Mouse (Mus musculus) CH12.LX (cell line): ENCODE measurements at regions not wholly inside any gene's neighbourhood (a gene's known extent, or its start where the extent isn't known, plus 50 kb on each side); places are given as distances from the start of the nearest gene placed in this dataset.

Experiments
- DNase-seq: peaks from one replicate; pipeline ENCODE4 v3.0.0-alpha.2; 2013; ENCODE audit errors: extremely low read depth
- H3K27ac ChIP-seq: 2 replicates; pipeline ENCODE4 v1.5.1; 2012; ENCODE audit warnings: low read depth, mild to moderate bottlenecking, control low read depth, moderate library complexity; ENCODE audit not compliant: insufficient read depth
- H3K27me3 ChIP-seq: replicated peaks from 2 replicates; pipeline ENCODE3; 2012; ENCODE audit warnings: inconsistent platforms
- H3K36me3 ChIP-seq, 2 experiments: replicated peaks in 1 of 2; 2 replicates each; pipeline versions ENCODE3 to v1.6.1; 2012; ENCODE audit warnings: inconsistent platforms in 1 of 2, low read length in 1 of 2, mild to moderate bottlenecking in 1 of 2, mixed read lengths in 1 of 2, moderate library complexity in 1 of 2; ENCODE audit not compliant: control insufficient read depth in 1 of 2, insufficient read depth in 1 of 2
- H3K4me1 ChIP-seq, 2 experiments: 2 replicates each; pipeline ENCODE4 v1.6.1; 2012; ENCODE audit warnings: inconsistent platforms in 1 of 2, moderate library complexity in 1 of 2; ENCODE audit not compliant: insufficient read depth in 2 of 2, control insufficient read depth in 1 of 2
- H3K4me2 ChIP-seq: 2 replicates; pipeline ENCODE4 v1.6.1; 2012; ENCODE audit warnings: low read depth, mild to moderate bottlenecking, control low read depth; ENCODE audit not compliant: poor library complexity, insufficient read depth, severe bottlenecking
- H3K4me3 ChIP-seq, 3 experiments: fragments of 150-350 bp in 1 of 3; sonication (generic) in 1 of 3; replicated peaks in 1 of 3; 2 replicates each; pipeline versions ENCODE3 to v1.5.1; 2011 to 2012; ENCODE audit warnings: low read depth in 2 of 3, low read length in 2 of 3, mild to moderate bottlenecking in 2 of 3, moderate library complexity in 2 of 3, control low read depth in 1 of 3, improper control_type of control experiment in 1 of 3, inconsistent platforms in 1 of 3, mixed read lengths in 1 of 3; ENCODE audit not compliant: poor library complexity in 1 of 3
- H3K79me2 ChIP-seq: replicated peaks from 2 replicates; pipeline ENCODE4 v1.6.1; 2012; ENCODE audit warnings: mild to moderate bottlenecking, moderate library complexity; ENCODE audit not compliant: control insufficient read depth, poor library complexity, insufficient read depth, severe bottlenecking; ENCODE audit errors: extremely low read depth
- H3K9ac ChIP-seq: 2 replicates; pipeline ENCODE4 v1.6.1; 2012; ENCODE audit warnings: low read depth, mild to moderate bottlenecking, control low read depth, moderate library complexity; ENCODE audit not compliant: insufficient read depth
- H3K9me3 ChIP-seq: replicated peaks from 2 replicates; pipeline ENCODE3; 2012; ENCODE audit warnings: low read length, inconsistent platforms, mixed read lengths
- BHLHE40 ChIP-seq: IDR thresholded peaks from 2 replicates; pipeline ENCODE4 v1.6.1; 2011; ENCODE audit warnings: mild to moderate bottlenecking, low read depth, low read length, improper control_type of control experiment
- CHD1 ChIP-seq: IDR thresholded peaks from 2 replicates; pipeline ENCODE4 v1.6.1; 2012; ENCODE audit warnings: low read depth, low read length, improper control_type of control experiment, inconsistent platforms
- CHD2 ChIP-seq: IDR thresholded peaks from 2 replicates; pipeline ENCODE4 v1.6.1; 2011; ENCODE audit warnings: low read length, improper control_type of control experiment
- CTCF ChIP-seq, 2 experiments: IDR thresholded peaks in 1 of 2; conservative IDR thresholded peaks in 1 of 2; 2 replicates each; pipeline ENCODE4 v1.5.1; 2011 to 2012; ENCODE audit warnings: low read depth in 2 of 2, low read length in 2 of 2, improper control_type of control experiment in 1 of 2, inconsistent platforms in 1 of 2, mild to moderate bottlenecking in 1 of 2, moderate library complexity in 1 of 2
- E2F4 ChIP-seq: IDR thresholded peaks from 2 replicates; pipeline ENCODE4 v1.6.1; 2011; ENCODE audit warnings: low read depth, low read length, improper control_type of control experiment; ENCODE audit not compliant: insufficient replicate concordance
- ELF1 ChIP-seq: IDR thresholded peaks from 2 replicates; pipeline ENCODE4 v1.6.1; 2014; ENCODE audit warnings: low read depth, mild to moderate bottlenecking, inconsistent platforms, low read length, improper control_type of control experiment
- EP300 ChIP-seq: IDR thresholded peaks from 2 replicates; pipeline ENCODE4 v1.6.1; 2011; ENCODE audit warnings: low read length, improper control_type of control experiment
- ETS1 ChIP-seq: conservative IDR thresholded peaks from 2 replicates; pipeline ENCODE4 v1.6.1; 2012; ENCODE audit warnings: low read depth, mild to moderate bottlenecking, inconsistent platforms, low read length, improper control_type of control experiment, moderate library complexity
- HCFC1 ChIP-seq: IDR thresholded peaks from 2 replicates; pipeline ENCODE4 v1.6.1; 2012; ENCODE audit warnings: low read depth, mild to moderate bottlenecking, inconsistent platforms, low read length, improper control_type of control experiment
- IRF4 ChIP-seq: IDR thresholded peaks from 2 replicates; pipeline ENCODE4 v1.6.1; 2014; ENCODE audit warnings: low read depth, mild to moderate bottlenecking, inconsistent platforms, low read length, improper control_type of control experiment
- JUN ChIP-seq: IDR thresholded peaks from 2 replicates; pipeline ENCODE4 v1.6.1; 2011; ENCODE audit warnings: low read depth, mild to moderate bottlenecking, low read length, improper control_type of control experiment, moderate library complexity; ENCODE audit not compliant: insufficient read depth
- JUND ChIP-seq: conservative IDR thresholded peaks from 2 replicates; pipeline ENCODE4 v1.6.1; 2011; ENCODE audit warnings: low read depth, low read length, improper control_type of control experiment
- KAT2A ChIP-seq: IDR thresholded peaks from 2 replicates; pipeline ENCODE4 v1.6.1; 2012; ENCODE audit warnings: low read length, improper control_type of control experiment, inconsistent platforms; ENCODE audit not compliant: insufficient replicate concordance
- MAFK ChIP-seq: IDR thresholded peaks from 2 replicates; pipeline ENCODE4 v1.6.1; 2011; ENCODE audit warnings: low read length, improper control_type of control experiment; ENCODE audit not compliant: insufficient replicate concordance
- MAX ChIP-seq: IDR thresholded peaks from 2 replicates; pipeline ENCODE4 v1.6.1; 2011; ENCODE audit warnings: low read length, improper control_type of control experiment
- MAZ ChIP-seq: IDR thresholded peaks from 2 replicates; pipeline ENCODE4 v1.6.1; 2012; ENCODE audit warnings: low read depth, mild to moderate bottlenecking, inconsistent platforms, low read length, improper control_type of control experiment, moderate library complexity
- MEF2A ChIP-seq: IDR thresholded peaks from 2 replicates; pipeline ENCODE4 v1.6.1; 2014; ENCODE audit warnings: low read depth, mild to moderate bottlenecking, inconsistent platforms, low read length, improper control_type of control experiment, borderline replicate concordance
- MXI1 ChIP-seq: IDR thresholded peaks from 2 replicates; pipeline ENCODE4 v1.6.1; 2011; ENCODE audit warnings: mild to moderate bottlenecking, low read depth, low read length, improper control_type of control experiment
- MYC ChIP-seq: IDR thresholded peaks from 2 replicates; pipeline ENCODE4 v1.6.1; 2011; ENCODE audit warnings: low read depth, mild to moderate bottlenecking, improper control_type of control experiment, low read length
- NELFE ChIP-seq: IDR thresholded peaks from 2 replicates; pipeline ENCODE4 v1.6.1; 2011; ENCODE audit warnings: low read depth, low read length, improper control_type of control experiment
- POLR2AphosphoS2 ChIP-seq: IDR thresholded peaks from 2 replicates; pipeline ENCODE4 v1.6.1; 2011; ENCODE audit warnings: low read depth, low read length, improper control_type of control experiment
- RAD21 ChIP-seq: IDR thresholded peaks from 2 replicates; pipeline ENCODE4 v1.6.1; 2011; ENCODE audit warnings: low read depth, mild to moderate bottlenecking, low read length, improper control_type of control experiment, moderate library complexity
- RCOR1 ChIP-seq: conservative IDR thresholded peaks from 2 replicates; pipeline ENCODE4 v1.6.1; 2012; ENCODE audit warnings: low read depth, mild to moderate bottlenecking, inconsistent platforms, low read length, improper control_type of control experiment
- SIN3A ChIP-seq: IDR thresholded peaks from 2 replicates; pipeline ENCODE4 v1.6.1; 2012; ENCODE audit warnings: low read length, improper control_type of control experiment, inconsistent platforms
- SMC3 ChIP-seq: IDR thresholded peaks from 2 replicates; pipeline ENCODE4 v1.6.1; 2011; ENCODE audit warnings: low read depth, low read length, improper control_type of control experiment
- TBP ChIP-seq: conservative IDR thresholded peaks from 2 replicates; pipeline ENCODE4 v1.6.1; 2011; ENCODE audit warnings: low read depth, low read length, improper control_type of control experiment
- TCF12 ChIP-seq: IDR thresholded peaks from 2 replicates; pipeline ENCODE4 v1.6.1; 2014; ENCODE audit warnings: low read depth, mild to moderate bottlenecking, inconsistent platforms, low read length, improper control_type of control experiment
- ZC3H11A ChIP-seq: IDR thresholded peaks from 2 replicates; pipeline ENCODE4 v1.6.1; 2012; ENCODE audit warnings: low read depth, mild to moderate bottlenecking, inconsistent platforms, low read length, improper control_type of control experiment
- ZKSCAN1 ChIP-seq: IDR thresholded peaks from 2 replicates; pipeline ENCODE4 v1.6.1; 2012; ENCODE audit warnings: low read depth, inconsistent platforms, low read length, improper control_type of control experiment, borderline replicate concordance
- ZNF384 ChIP-seq: IDR thresholded peaks from 2 replicates; pipeline ENCODE4 v1.6.1; 2012; ENCODE audit warnings: low read depth, low read length, improper control_type of control experiment, inconsistent platforms
- dilution Hi-C: fragments of 300-500 bp; cut with MboI; formaldehyde crosslinking; loops from 2 replicates; pipeline ENCODE4 v1.14.3; 2020; ENCODE audit warnings: low sequenced_read_pairs; ENCODE audit not compliant: extremely low pct_unique_long_range_greater_than_20kb, extremely low pct_ligation_motif_present
- in situ Hi-C: fragments of 300-500 bp; cut with MboI; formaldehyde crosslinking; loops from 3 replicates; pipeline ENCODE4 v1.14.3; 2019; ENCODE audit warnings: low sequenced_read_pairs, low pct_ligation_motif_present, low pct_unique_long_range_greater_than_20kb, mixed read lengths

- H3K27ac ChIP-seq, result no peak overlapping the region
- H3K36me3 ChIP-seq, result no peaks in the 10 kb centered on the region
- peak; percentile 77 for TF ChIP-seq MYC
- TF ChIP-seq MAZ, result no peak
- TF ChIP-seq SIN3A, result no peak
- peak; percentile 93 for TF ChIP-seq SMC3
- TF ChIP-seq KAT2A, result no peak
- peak; percentile 16 to 92; a peak in 2 of 4 replicates for TF ChIP-seq CTCF (conservative IDR thresholded peaks at IDR 0.05 in 1 of 2, IDR thresholded peaks at IDR 0.05 in 1 of 2; ENCODE audit: low read depth in 2 of 2, low read length in 2 of 2)
- TF ChIP-seq E2F4, result no peak
- TF ChIP-seq ZNF384, result peak; percentile 97
- no peak for TF ChIP-seq CHD2
- peak; percentile 97 for TF ChIP-seq RAD21
- TF ChIP-seq ELF1, result no peak
- no peak for TF ChIP-seq ZKSCAN1
- TF ChIP-seq MAX, result no peak
- TF ChIP-seq MEF2A, result no peak
- no peak for TF ChIP-seq RCOR1
- TF ChIP-seq TBP, result no peak
- no peak for TF ChIP-seq EP300
- no peak for TF ChIP-seq POLR2AphosphoS2
- peak; percentile 73 for TF ChIP-seq ZC3H11A
- 0 out of 2 replicates have a peak, but pooled peaks have one; percentile 22 for TF ChIP-seq IRF4
- TF ChIP-seq JUN, result no peak
- no peak for TF ChIP-seq JUND
- H3K9ac ChIP-seq, result no peak overlapping the region
- H3K79me2 ChIP-seq, result no peaks in the 10 kb centered on the region
- H3K27me3 ChIP-seq, result no peaks in the 10 kb centered on the region
- dilution Hi-C loops, result no loop called here
- H3K9me3 ChIP-seq, result peaks cover 2% of the 10 kb centered on the region
- no peaks in the 10 kb centered on the region for H3K4me1 ChIP-seq
- no peak overlapping the region for H3K4me3 ChIP-seq
- DNase-seq, result peak; percentile 48
- in situ Hi-C loops, result no loop called here
- H3K4me2 ChIP-seq, result no peak overlapping the region
Measured at GRCm38 (mm10) chr3:106940095-106940494, 95.9 kb upstream of the Kcna3 start.

- no peak for DNase-seq
- Histone ChIP-seq H3K9ac (no peak overlapping the region), H3K4me1 (no peaks in the 10 kb centered on the region), H3K27ac (no peak overlapping the region), H3K79me2 (no peaks in the 10 kb centered on the region), H3K27me3 (peaks cover 7% of the 10 kb centered on the region), H3K4me2 (no peak overlapping the region), H3K9me3 (no peaks in the 10 kb centered on the region), H3K4me3 (no peak overlapping the region), H3K36me3 (no peaks in the 10 kb centered on the region)
- dilution Hi-C loops, result no loop called here
- in situ Hi-C loops, result no loop called here
- TF ChIP-seq ETS1 (no peak), CTCF (conservative IDR thresholded peaks at IDR 0.05 in 1 of 2, IDR thresholded peaks at IDR 0.05 in 1 of 2; ENCODE audit: low read depth in 2 of 2, low read length in 2 of 2) (no peak), NELFE (no peak), MAX (no peak), CHD1 (no peak), BHLHE40 (no peak), EP300 (no peak), MXI1 (no peak), JUN (no peak), ZNF384 (no peak), MEF2A (no peak), E2F4 (no peak), MAFK (no peak), HCFC1 (no peak), ELF1 (no peak), MYC (no peak), TCF12 (no peak)
Measured at GRCm38 (mm10) chr3:106955555-106956446, 80.2 kb upstream of the Kcna3 start.
